Mouse (Mus musculus): ENCODE results near the gene Ndufs4. TPM values are rescaled to one million over a fixed set of nuclear protein-coding genes. Genes with fewer than 3 reads are reported as not detected.
"Not testable (repeated sequence)": the region's sequence is repeated elsewhere in the genome, so short reads cannot be mapped to it uniquely, and the experiment has no call there.

Gene Ndufs4
- total RNA-seq, 2 experiments from 2014 or later, result 410 to 451 TPM

DNA sequence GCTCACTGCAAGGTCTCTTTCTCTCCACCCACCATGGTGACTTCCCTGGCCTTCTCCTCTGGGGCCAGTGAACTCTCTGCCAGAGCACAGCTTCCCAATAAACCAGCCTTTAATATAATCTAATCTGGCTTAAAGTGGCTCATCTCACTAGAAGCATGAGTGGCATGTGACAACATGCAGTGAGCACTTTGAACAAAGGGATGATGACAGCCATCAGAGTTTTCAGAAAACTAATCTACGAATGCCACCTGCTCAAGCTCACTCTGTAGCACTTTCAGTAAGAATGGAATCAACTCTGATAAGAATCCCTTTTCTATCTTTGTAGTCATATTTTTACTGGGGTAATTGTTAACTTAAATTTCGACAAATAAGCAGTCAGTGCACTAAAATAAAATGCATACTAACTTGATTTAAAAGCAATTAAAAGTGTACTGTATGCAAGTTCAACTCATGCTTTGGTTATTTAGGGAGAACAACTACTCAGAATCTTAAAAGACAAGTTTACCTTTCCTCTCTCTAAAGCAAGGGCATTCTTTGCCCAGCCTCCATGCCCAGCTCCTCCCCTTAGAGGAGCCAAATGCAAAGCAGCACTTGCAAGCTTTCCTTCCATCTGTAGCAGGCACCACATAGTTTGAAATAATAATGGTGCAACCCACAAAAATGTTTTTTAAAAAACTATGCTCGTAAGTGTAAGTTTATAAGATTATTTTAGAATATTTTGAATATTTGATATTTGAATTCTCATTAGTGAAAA is 43.7 kb downstream of the Ndufs4 start:
- no peak for DNase-seq

DNA sequence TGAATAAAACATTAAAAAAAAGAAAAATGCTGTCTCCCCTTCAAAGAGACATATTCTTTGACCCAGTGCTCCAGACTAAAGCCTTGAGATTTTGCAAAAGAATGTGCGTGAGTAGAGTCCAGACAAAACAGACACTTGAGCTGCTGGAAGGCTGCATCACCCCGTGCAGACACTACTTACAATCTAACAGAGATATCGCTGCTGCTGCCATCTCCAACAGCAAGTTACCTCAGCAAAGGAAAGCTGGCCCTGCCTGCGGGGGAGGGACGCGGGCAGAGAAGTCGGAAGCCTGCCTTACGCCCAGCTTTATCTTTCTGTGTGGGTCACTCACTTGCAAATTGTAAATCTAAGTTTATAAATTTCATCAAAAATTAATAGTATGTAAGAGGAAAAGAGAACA is 45.1 kb downstream of the Ndufs4 start:
- peak; percentile 17 for DNase-seq

DNA sequence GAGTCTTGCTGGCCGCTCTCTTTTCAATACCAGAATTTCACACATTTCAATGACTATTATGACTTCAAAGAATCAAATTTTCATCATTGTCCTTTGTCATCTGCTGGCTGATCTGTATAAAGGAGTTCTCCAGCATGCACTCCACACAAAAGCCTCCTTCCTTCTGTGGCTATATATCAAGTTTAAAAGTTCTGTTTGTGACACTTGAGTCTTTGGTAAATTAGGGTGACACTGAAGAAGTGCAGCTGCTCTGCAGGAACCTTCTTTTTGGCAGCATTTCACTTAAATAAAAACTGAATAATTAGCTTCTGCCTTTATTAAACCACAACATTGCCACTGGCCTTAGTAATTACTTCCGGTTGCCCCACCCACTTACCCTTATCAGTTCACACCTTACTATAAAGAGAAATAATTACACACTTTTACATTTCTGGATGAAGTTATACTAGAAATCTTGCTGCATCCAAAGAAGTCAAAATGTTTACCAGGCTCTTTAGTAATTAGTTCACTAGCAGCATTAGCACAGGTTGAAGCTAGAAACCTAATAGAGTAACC is 68.1 kb downstream of the Ndufs4 start:
- no peak for DNase-seq

DNA sequence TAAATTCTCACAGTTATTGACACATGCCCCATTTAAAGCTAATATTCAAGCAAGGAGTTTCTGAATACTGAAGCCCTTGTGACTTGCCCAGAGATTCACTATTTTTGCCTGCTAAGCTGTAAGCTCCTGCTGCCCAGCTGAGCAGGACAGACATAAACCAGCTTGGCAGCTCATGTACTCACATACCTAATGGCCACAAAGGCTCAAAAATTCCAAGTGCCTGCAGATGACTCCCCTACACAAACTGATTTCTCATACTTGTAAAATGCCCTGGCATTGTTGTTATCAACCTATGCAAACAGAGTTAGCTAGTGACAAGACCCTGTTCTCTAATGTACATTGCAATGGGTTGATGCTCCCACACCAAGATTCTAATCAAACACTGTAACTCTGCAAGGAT is 68.9 kb downstream of the Ndufs4 start:
- DNase-seq, result no peak

DNA sequence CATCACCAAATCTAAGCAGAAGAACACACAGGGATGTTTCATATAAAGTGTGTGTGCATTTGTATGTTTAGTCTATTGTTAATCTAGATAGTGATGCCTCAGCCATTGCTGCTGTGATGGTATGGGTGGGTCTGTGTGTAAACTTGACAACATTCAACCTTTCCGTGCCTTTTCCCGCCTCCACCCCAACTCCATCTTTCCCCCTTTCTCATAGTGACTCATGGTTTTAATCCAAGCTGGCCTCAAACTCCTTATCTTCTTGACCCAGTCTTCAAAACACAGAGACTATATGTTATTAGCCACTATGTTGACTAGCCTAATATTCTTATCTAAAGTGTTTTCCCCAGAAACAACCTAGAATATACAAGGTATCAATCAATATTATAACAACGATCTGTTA is 72.7 kb downstream of the Ndufs4 start:
- DNase-seq, result no peak

DNA sequence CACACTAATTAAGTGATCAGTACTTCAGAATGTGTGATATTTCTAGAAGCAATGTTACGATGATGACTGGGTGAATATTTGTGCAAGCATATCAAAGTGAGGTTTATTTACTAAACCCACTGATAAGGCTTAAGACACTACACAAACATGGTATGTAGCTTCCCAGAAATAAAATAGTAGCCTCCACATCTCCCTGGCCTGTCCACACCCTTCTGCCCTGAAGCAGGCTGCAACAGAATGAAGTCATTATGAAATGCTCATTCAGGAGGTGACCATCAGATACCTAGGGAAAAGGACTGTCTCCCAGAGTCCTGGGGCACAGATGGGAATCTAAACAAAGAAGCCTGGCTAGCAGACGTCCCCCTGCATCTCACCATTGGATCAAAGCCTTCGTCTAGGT is 73.1 kb downstream of the Ndufs4 start:
- DNase-seq, result no peak

DNA sequence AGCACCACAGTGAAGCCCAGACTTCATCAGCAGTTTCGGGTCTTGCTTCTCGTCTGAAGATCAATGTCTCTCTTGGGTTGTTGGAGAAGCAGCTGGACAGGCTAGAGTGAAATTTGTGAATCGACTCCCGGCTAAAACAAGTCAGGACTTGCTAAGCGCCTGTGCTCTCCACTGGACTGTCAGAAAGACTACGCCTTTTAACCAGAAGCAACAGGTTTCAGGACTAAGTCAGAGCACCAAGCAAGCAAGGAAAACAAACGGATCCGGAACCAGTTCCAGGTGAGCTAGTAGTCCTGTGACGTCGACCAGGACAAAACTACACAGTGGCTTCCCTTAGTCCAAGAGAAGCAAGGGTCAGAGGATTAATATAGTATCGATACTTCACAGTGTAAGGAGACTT is 77.5 kb downstream of the Ndufs4 start:
- DNase-seq, result no peak

DNA sequence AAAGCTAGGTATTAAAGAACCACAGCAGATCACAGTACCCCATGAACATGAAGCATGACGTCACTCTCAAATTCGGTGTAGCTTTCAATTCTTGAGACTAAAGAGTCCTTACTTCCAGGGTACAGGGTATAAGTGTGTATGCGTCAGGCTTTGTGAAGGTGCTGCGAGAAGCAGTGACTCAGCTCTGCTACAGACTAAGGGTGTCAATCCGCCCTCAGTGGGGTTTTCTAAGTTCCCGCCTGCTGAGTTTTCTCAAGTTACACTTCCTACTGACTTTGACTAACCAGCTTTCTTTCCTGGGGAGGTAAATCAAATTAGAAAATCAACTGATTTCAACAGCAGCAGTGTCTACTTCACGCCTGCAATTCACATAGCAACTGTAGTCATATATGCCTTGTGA is 83.4 kb downstream of the Ndufs4 start:
- DNase-seq, result no peak

DNA sequence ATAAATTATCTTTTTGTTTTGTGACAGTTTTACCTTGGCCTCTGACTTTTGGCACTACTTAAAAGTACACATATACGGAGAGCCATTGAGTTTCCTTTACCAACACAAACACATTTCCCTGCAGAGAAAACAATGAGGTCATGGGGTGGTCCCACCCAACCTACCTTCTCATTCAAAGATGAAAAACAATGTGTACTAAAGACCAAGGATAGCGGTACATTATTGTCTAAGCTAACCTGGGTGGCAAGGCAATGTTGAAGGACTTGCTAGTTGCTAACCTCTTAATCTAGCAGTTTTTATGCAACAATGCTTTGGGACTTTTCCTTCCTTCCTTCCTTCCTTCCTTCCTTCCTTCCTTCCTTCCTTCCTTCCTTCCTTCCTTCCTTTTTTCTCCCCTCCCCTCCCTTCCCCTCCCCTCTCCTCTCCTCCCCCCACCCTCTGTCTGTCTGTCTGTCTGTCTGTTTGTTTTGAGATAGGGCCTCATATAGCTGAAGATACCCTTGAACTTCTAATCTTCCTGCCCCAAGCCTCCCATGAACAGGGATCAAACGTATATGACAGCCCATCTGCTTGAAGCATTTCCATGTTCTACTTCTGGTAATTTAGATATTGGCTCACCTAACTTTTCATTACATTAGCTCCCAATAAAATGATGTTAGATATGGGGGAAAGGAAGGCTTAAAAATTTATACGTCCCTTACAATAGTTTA is 84.4 kb downstream of the Ndufs4 start:
- DNase-seq, result no peak

DNA sequence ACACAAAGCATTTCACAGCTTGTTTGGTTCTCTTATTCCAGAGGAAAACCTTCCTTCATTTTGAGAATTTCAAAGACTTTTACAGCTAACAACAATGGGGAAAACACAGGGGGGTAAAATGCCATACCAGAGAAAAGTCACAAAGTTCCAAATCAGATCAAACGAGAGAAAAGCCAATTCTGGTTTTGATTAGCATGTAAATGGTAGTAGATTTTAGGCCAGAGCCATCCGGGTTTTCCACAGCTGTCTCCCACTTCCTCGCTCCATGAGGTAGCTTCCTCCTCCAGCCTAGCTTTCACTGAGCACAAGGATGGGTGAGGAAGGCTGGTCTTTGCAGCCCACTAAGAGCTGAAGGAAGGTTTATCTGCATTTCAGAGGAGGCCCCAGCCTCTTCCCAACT is 90.3 kb downstream of the Ndufs4 start:
- DNase-seq, result no peak

DNA sequence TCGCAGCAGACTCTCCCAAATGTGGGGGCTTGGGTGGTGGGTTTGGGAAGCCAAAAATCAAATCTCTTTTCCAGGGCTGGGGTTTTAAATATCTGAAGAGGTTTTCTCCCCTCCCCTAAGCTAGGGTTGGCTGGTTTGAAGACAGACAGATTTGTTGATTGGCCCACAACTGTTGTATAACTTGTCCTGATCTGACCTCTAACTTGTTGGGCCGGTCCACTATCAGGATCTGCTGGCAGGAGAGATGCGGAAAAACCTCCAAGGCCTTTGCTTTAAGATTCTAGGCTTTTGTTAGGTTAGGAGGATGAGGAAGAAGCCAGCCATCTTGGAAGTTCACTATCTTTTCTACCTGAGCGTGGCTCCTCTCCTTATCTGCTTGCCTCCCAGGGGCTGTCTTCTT is 91.5 kb downstream of the Ndufs4 start:
- no peak for DNase-seq

DNA sequence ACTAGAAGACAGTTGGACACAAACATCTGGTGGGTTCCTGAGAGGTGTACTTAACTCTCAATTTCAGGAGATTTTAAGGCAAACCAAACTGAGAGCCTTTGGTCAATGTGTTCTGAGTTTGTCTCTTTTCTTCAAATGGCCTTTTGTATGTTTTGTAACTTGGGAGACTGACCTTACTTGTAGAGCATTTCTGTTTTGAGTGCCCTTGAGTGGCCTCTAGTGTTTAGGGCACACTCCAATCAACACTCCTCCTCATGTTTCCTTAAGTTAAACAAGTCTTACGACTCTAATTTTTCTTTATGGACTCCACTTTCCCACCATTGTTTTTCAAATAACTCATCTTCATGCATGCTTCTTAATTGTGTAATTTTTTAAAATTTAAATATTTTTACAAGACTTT is 98.6 kb downstream of the Ndufs4 start:
- no peak for DNase-seq

DNA sequence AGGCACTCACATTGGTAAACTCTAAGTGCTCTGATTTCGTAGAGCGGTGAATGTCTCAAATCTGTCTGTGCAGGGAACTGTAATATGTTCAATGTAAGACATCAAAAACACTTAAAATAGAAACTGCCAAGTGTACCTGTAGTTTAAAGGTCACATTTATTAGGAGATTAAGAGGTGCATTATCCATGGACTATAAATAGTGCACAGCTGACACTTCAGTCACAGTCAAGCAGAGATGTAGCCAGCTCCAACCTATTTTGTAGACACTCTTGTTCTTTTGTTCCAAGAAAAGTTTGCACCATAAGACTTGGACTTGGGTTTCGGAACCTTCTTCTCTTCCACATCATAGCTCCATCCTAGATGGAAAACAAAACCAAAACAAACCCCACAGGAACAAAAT is 99.5 kb downstream of the Ndufs4 start:
- DNase-seq, result no peak

DNA sequence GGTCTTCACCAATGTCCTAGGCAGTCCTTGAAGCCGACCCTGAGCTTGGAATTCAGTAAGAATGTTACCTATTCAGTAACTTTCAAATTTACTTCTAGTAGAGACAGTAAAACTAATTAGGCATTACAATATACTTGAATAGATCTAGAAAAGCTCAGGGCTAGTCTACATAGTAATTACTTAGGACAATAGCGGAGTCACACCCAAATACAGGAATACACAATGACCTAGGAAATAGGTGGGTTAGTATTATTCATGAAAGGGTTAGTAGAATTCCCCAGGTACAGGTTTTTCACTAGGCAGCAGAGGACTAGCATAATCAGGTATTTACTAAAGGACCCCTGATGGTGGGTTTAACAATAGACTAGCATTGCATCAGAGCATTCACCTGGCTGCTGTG is 109.4 kb downstream of the Ndufs4 start:
- not testable (repeated sequence) for DNase-seq

DNA sequence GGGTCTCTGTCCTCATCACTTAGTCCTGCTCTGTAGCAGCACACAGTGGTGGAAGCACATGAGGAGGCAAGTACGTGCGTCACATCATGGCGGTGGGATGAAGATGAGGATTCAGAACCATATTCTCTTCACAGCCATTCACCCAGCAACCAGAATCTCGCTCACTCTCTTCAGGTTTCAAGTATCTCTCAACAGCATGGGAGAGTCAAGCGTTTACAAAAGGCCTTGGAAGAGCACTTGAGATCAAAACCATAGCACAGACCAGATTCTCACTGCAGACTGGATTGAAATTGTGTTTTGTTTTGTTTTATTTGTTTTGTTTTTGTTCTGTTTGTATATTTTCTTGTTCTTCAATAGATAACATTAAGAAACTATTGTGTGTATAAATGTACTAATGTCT is 110.8 kb downstream of the Ndufs4 start:
- DNase-seq, result no peak

DNA sequence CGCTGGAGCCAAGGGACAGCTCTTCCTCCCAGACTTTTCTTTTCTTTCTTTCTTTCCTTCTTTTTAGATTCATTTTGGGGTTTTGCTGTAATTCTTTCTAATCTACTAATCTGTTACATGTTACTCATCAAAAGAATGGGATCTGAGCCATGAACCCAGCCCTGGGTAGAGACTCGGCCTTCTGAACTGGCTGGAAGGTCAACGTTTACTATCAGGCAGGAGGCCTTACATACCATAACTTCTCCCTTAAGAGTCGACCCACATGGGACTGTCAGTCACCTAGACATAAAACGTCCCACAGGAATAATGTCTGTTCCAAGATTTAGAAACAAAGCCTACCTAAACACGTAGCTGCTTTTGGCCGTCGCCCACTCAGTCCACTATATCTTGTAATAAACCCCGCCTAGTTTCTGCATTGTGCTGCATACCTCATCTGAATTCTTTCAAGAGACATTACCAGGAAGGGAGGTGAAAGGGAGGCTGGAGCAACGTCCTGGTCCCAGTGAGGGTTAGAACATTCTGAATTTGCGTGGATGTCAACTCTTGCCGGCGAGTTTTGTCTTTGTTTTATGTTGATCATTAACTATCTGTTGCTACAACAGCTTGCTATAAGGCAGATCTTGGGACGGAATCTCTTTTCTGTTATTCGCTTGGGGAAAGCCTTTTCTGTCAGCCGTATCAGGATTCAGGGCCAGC is 116.5 kb downstream of the Ndufs4 start:
- DNase-seq, result peak; percentile 14

DNA sequence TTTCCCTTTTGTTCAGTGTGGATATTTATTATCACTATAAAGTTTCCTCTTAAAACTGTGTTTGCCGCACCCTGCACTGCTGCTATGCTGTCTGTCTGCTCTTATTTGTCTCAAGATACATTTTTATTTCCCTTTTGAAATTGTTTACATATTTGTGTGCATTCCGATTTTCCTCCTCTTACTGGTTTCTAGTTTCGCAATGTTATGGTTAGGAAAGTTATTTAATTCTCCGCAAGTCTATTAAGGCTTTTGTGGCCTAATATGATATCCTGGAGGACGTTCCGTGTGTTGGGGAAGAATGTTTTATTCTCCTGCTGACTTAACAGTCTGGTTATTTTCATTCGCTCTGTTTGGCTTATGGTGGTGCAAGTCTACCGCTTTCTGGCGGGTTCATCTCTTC is 120.3 kb downstream of the Ndufs4 start:
- DNase-seq, result no peak

DNA sequence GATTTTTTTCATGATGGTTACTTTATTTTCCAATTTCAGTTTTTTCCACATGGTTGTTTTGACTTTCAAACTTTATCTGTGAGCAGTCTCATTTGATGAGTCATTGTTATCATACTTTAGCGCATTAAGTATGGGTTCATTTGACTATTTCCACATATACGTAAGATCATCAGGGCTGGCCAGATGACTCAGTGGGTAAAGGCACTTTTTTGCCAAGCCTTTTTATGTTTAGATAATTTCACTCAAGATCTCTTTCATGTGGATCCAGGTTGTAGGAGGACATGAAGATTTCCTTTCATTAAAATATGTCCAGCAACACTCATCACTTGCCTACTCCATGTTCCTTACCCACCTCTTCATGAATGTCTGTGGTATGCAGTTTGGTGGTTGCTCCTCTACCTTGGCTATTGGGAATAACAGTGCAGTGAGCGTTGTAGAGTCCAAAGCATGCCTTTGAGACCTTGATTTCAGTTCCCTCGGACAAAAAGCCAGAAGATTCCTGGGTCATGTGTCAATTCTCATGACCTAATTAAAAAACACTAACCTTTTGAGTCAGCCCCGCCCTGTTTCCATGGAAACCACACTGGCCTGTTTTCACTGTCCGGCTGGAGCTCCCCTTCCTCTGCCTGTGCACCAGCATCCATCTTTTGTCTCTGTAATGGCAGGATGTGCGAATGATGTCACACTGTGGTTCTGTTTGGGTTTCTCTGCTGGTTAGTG is 127.4 kb downstream of the Ndufs4 start:
- peak; percentile 18 for DNase-seq

DNA sequence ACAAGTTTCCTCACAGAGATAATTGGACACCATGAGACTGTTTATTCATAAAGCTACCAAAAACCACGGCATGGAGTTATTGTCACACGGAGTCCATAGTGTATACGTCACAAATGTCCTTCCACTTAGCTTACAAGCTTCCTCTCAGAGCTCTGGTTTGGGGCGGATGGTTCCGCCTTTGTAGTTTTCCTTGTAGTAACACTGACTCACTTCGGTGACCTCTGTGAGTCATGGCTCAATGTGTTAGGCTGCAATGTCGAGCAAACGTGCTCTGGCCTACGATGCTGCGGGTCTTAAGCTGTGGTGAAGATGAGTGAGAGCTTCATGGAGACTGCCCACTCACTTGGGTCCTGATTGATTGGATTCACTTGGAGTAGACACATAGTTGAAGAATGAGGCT is 133.4 kb downstream of the Ndufs4 start:
- peak; percentile 52 for DNase-seq

Data from adrenal gland, postnatal 10 days (tissue).